8 mouse cellular contexts compared by ENCODE assay signal in the genomic region with DNA sequence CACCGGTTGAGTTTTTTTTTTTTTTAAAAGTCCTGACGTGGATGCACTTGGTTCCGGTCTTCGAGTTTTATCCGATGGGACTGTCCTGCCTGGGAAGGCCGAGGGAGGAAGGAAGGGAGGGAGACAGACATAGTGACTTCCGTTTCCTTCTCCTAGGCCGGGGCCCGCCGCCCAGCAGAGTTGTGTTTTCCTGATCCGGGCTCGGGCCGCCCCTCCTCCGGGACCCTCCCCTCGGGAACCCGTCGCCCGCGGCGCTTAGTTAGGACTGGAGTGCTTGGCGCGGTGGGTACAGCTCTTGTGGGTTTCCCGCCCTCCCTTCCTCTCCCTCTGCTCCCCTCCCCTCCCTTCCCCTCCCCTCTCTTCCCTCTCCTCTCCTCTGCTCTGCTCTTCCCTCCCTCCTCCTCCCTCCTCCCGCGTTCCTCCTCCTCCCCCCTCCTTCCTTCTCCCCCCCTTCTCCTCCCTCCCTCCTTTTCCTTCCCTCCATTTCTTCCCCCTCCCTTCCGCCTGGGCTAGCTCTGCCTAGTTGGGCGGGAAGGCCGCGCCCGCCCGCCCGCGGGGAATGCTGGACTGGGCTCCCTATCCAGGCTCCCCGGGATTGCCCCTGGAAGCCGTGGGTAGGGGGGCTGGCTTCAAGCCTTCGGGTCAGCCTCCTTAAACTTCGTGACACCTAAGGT. TPM values are rescaled to one million over a fixed set of nuclear protein-coding genes. Genes with fewer than 3 reads are reported as not detected.
DNase-seq lines count a peak whose midpoint lies in the region; ATAC-seq and TF ChIP-seq lines count a peak whose summit lies in the region.

No protein-coding gene starts in this region.

- H3K4me2 ChIP-seq in hindbrain, postnatal 0 days (ENCODE audit: low read depth, low read length), result peak overlapping the region; percentile 52

- no peaks in the 10 kb centered on the region for H3K36me3 ChIP-seq in hindbrain, postnatal 0 days (ENCODE audit: insufficient read depth, low read length)
- no peaks in the 10 kb centered on the region for H3K36me3 ChIP-seq in macrophage (ENCODE audit: inconsistent target)

- 32% methylated on average over 28 of the region's 37 CpGs for WGBS in hindbrain, postnatal 0 days
- 26% methylated on average over 10 of the region's 37 CpGs for WGBS in macrophage (ENCODE audit: missing documents)

- peaks cover 37% of the 10 kb centered on the region for H3K79me2 ChIP-seq in macrophage (ENCODE audit: inconsistent target)

- ATAC-seq in activated CD4-positive, CD25-positive, alpha-beta regulatory T cell, adult 4 months, result peak; percentile 28
- ATAC-seq in common myeloid progenitor, adult 5-6 weeks (replicated peaks; ENCODE audit: low read depth, poor library complexity, severe bottlenecking), result peak; percentile 69
- ATAC-seq in hindbrain, postnatal 0 days, result peak; percentile 93

- peak overlapping the region; percentile 83 for H3K4me3 ChIP-seq in gastrocnemius, adult 2 months
- H3K4me3 ChIP-seq in hindbrain, postnatal 0 days (ENCODE audit: low read length), result peak overlapping the region; percentile 48
- H3K4me3 ChIP-seq in left cerebral cortex, adult 2 months, result peak overlapping the region; percentile 60
- peak overlapping the region; percentile 35 for H3K4me3 ChIP-seq in macrophage (ENCODE audit: inconsistent target)

- H3K27ac ChIP-seq in gastrocnemius, adult 2 months, result peak overlapping the region; percentile 94
- peak overlapping the region; percentile 91 for H3K27ac ChIP-seq in hindbrain, postnatal 0 days
- H3K27ac ChIP-seq in left cerebral cortex, adult 2 months, result peak overlapping the region; percentile 91
- H3K27ac ChIP-seq in macrophage, result peak overlapping the region; percentile 80

- no peaks in the 10 kb centered on the region for H3K4me1 ChIP-seq in hindbrain, postnatal 0 days (ENCODE audit: insufficient read depth, low read length)

- peak; percentile 84 for DNase-seq in gastrocnemius, adult 2 months
- peak; percentile 78 for DNase-seq in hindbrain, postnatal 0 days (ENCODE audit: low spot score)
- DNase-seq in left cerebral cortex, adult 2 months (ENCODE audit: extremely low spot score in 1 of 2, low spot score in 2 of 2), result peak; percentile 19 to 64
- peak; percentile 54 for DNase-seq in retina, postnatal 7 days (ENCODE audit: low read depth, low spot score)
- peak; percentile 46 for DNase-seq in urinary bladder, adult 2 months (ENCODE audit: low spot score)

- intact Hi-C loops in gastrocnemius, adult 2 months (cut with DNase I), result loop anchor here (5.0 kb wide), 1 partner anchor 79 kb away; a partner anchor contains a TSS
- intact Hi-C loops in left cerebral cortex, adult 2 months (cut with DNase I), result loop anchor here (1.0 to 5.0 kb wide), 2 partner anchors 36 to 81 kb away; a partner anchor contains a TSS

- no peaks in the 10 kb centered on the region for H3K27me3 ChIP-seq in hindbrain, postnatal 0 days (ENCODE audit: insufficient read depth, low read length)

- TF ChIP-seq CTCF in gastrocnemius, adult 2 months (IDR thresholded peaks at IDR 0.05), result no peak
- TF ChIP-seq CTCF in hindbrain, postnatal 0 days (IDR thresholded peaks at IDR 0.05; ENCODE audit: low read depth), result no peak
- TF ChIP-seq CTCF in left cerebral cortex, adult 2 months (IDR thresholded peaks at IDR 0.05), result no peak; the same call in 1 of the 2 replicates

- peak overlapping the region; percentile 55 for H3K9ac ChIP-seq in hindbrain, postnatal 0 days (replicated peaks; ENCODE audit: low read length)

- H3K9me3 ChIP-seq in hindbrain, postnatal 0 days (ENCODE audit: low read length), result no peaks in the 10 kb centered on the region

RNA-seq across cellular contexts. Expression of a gene that starts 8.9 kb away (rescaled TPM):
- polyA plus RNA-seq in activated CD4-positive, CD25-positive, alpha-beta regulatory T cell, adult 4 months (2017; shearing (Covaris generic)), result 10 to 100 TPM; 20.1 to 21.4 TPM
- total RNA-seq in common myeloid progenitor, adult 5-6 weeks (2017), result 48.1 and 55.3 TPM in 2 replicates
- 10 to 100 TPM; 16.2 to 18.5 TPM for total RNA-seq in gastrocnemius, adult 2 months (2021)
- 26.6 and 27.9 TPM in 2 replicates for total RNA-seq in hindbrain, postnatal 0 days (2014; rRNA removed)
- polyA plus RNA-seq in hindbrain, postnatal 0 days (2015; fragmentation: Nextera tagmentation; extraction: Ambion mirVana), result 9.8 and 10.3 TPM in 2 replicates
- total RNA-seq in left cerebral cortex, adult 2 months (2021), result 10 to 100 TPM; 54.9 to 58.8 TPM
- total RNA-seq in macrophage (2018; cell fraction: chromatin; rRNA removed), result 100 to 1,000 TPM; 101 to 244 (median 156) TPM
- 10 to 100 TPM; 39.4 to 64.8 (median 53.8) TPM for total RNA-seq in macrophage (2018; cell fraction: cytosol; rRNA removed)
- 100 to 1,000 TPM; 105 to 262 (median 132) TPM for total RNA-seq in macrophage (2018; cell fraction: nucleus; rRNA removed)
- 34.2 to 43.8 TPM (median 34.9 TPM) in 3 replicates for polyA plus RNA-seq in macrophage (2018)
- polyA plus RNA-seq in urinary bladder, adult 2 months (2012; rRNA removed), result 32.2 and 32.3 TPM in 2 replicates

Comparison
In these comparisons a context has a peak if more than half of its experiments do, and no peak if none do; other contexts are left out.
1. Peak in every context shown above with its lines: DNase-seq, ATAC-seq, H3K4me3 ChIP-seq and H3K27ac ChIP-seq.
2. ATAC-seq: peak in every context shown above with its lines; median percentile 93 in hindbrain, postnatal 0 days; 69 in common myeloid progenitor, adult 5-6 weeks; 28 in activated CD4-positive, CD25-positive, alpha-beta regulatory T cell, adult 4 months.